Mouse (Mus musculus) E14TG2a.4 (cell line): ENCODE measurements at regions not wholly inside any gene's neighbourhood (a gene's known extent, or its start where the extent isn't known, plus 50 kb on each side); places are given as distances from the start of the nearest gene placed in this dataset.

Experiments used
- CTCF ChIP-seq: conservative IDR thresholded peaks from 2 replicates; pipeline ENCODE4 v1.5.1; 2014; ENCODE audit warnings: low read length
- NANOG ChIP-seq: IDR thresholded peaks from 2 replicates; pipeline ENCODE4 v1.6.1; 2014; ENCODE audit warnings: borderline replicate concordance, low read length, mixed read lengths
- POU5F1 ChIP-seq: IDR thresholded peaks from 2 replicates; pipeline ENCODE4 v1.6.1; 2014; ENCODE audit warnings: low read length, borderline replicate concordance

DNA sequence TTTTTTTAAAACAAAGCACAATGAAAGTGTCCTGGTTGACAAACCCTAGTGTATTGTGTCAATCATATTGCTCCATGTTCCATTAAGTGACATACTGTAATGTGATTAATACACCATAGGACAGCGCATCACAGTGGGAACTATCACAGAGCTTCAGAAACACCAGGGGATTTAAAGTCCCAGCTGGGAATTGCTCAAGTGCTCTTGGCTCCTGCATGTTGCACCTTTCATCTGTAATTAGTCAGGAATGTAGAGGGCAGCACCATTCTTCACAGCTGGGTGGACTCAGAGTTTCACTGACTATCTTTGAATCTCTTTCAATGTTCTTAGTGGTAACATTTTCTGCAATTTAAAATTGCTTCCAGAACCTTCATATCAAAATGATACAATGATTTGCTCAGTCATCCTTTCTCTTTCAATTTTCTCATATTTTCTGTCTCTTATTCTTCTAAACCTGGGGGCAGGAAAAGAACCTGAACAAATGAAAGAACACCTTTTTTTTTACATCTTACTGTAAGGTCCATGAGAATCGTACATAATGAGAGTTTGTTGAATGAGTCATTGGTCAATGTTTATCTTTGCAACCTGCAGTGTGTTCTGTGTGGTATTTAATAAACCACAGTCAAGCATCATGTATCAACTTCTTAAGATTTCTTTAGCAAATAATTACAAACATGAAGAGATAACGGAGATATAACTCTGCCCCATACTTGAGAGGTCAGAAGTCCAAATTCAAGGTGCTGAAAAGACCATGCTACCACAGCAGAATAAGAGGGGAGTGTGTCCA lies 333.0 kb downstream of the Etaa1 start:
- no peak for TF ChIP-seq CTCF
- TF ChIP-seq NANOG = no peak
- TF ChIP-seq POU5F1 = no peak
